Mouse (Mus musculus): ENCODE results near the gene Tmem223.

GRCm38 (mm10) chr19:8818301-8818798 lies 47.6 kb downstream of the Tmem223 start:
- TF ChIP-seq CTCF (IDR thresholded peaks at IDR 0.05; ENCODE audit: control insufficient read depth, insufficient read depth, low read length) (no peak), POLR2A (IDR thresholded peaks at IDR 0.05; ENCODE audit: borderline replicate concordance, control insufficient read depth, low read depth, low read length) (no peak)
